Mouse (Mus musculus) forebrain, embryonic 12.5 days (tissue): Measurements from ENCODE around the gene Ipcef1. TPM values are rescaled to one million over a fixed set of nuclear protein-coding genes. Genes with fewer than 3 reads are reported as not detected.
"Not testable (repeated sequence)": the region's sequence is repeated elsewhere in the genome, so short reads cannot be mapped to it uniquely, and the experiment has no call there.

Experiments
- ATAC-seq: fragments of 200-750 bp; cut with Nextera tagmentation; 2 replicates; pipeline ENCODE4 v1.8.0; 2017; ENCODE audit warnings: moderate TSS enrichment; ENCODE audit not compliant: low FRiP score
- H3K27ac ChIP-seq: fragments of 300-500 bp; sonication (generic); 2 replicates; pipeline ENCODE4 v1.5.1; 2016; ENCODE audit warnings: mild to moderate bottlenecking
- H3K27me3 ChIP-seq: fragments of 300-500 bp; sonication (generic); 2 replicates; pipeline ENCODE4 v1.6.1; 2016; ENCODE audit warnings: mild to moderate bottlenecking
- H3K36me3 ChIP-seq: fragments of 300-500 bp; sonication (generic); replicated peaks from 2 replicates; pipeline ENCODE4 v1.6.1; 2016; ENCODE audit warnings: mild to moderate bottlenecking
- H3K4me1 ChIP-seq: fragments of 300-500 bp; sonication (generic); 2 replicates; pipeline ENCODE4 v1.6.1; 2016
- H3K4me2 ChIP-seq: fragments of 300-500 bp; sonication (generic); 2 replicates; pipeline ENCODE4 v1.6.1; 2016; ENCODE audit warnings: mild to moderate bottlenecking, moderate library complexity
- H3K4me3 ChIP-seq: fragments of 300-500 bp; sonication (generic); replicated peaks from 2 replicates; pipeline ENCODE4 v1.5.1; 2016; ENCODE audit warnings: mild to moderate bottlenecking
- H3K9ac ChIP-seq: fragments of 300-500 bp; sonication (generic); 2 replicates; pipeline ENCODE4 v1.6.1; 2016; ENCODE audit warnings: mild to moderate bottlenecking
- H3K9me3 ChIP-seq: fragments of 300-500 bp; sonication (generic); 2 replicates; pipeline ENCODE4 v1.6.1; 2016
- WGBS: fragments of 180-500 bp; shearing (Covaris S2); methylation state at CpG from one replicate; pipeline ENCODE4 v1.1.7; 2016; 5-methylcytosine and 5-hydroxymethylcytosine counted together
- polyA plus RNA-seq: library from polyadenylated mRNA; unstranded; fragments of >200 nt; fragmentation: Nextera tagmentation; extraction: Ambion mirVana; gene quantifications from 2 replicates; pipeline ENCODE4 v1.2.1, GENCODE M21; 2016

Gene Ipcef1
- polyA plus RNA-seq, 1 experiment from 2014 or later = 1.3 TPM

- Histone ChIP-seq H3K4me2 (no peak overlapping the region), H3K4me1 (no peaks in the 10 kb centered on the region), H3K36me3 (no peaks in the 10 kb centered on the region), H3K27ac (no peak overlapping the region), H3K27me3 (no peaks in the 10 kb centered on the region), H3K9ac (no peak overlapping the region), H3K4me3 (no peak overlapping the region), H3K9me3 (no peaks in the 10 kb centered on the region)
- 84% methylated on average over 3 of the region's 3 CpGs for WGBS
- no peak for ATAC-seq
These were observed 155.5 kb downstream of the Ipcef1 start for GRCm38 (mm10) chr10:6896659-6897303.

GRCm38 (mm10) chr10:6895796-6896195, 156.5 kb downstream of the Ipcef1 start:
- ATAC-seq = no peak
- no peaks in the 10 kb centered on the region for H3K4me1 ChIP-seq
- no peaks in the 10 kb centered on the region for H3K9me3 ChIP-seq
- no peak overlapping the region for H3K27ac ChIP-seq
- no peak overlapping the region for H3K4me2 ChIP-seq
- H3K9ac ChIP-seq = no peak overlapping the region
- no peaks in the 10 kb centered on the region for H3K36me3 ChIP-seq
- no peaks in the 10 kb centered on the region for H3K27me3 ChIP-seq
- H3K4me3 ChIP-seq = no peak overlapping the region
- 81% methylated on average over 3 of the region's 3 CpGs for WGBS

- ATAC-seq = no peak
- Histone ChIP-seq H3K27me3 (no peaks in the 10 kb centered on the region), H3K9ac (no peak overlapping the region), H3K4me1 (no peaks in the 10 kb centered on the region), H3K27ac (no peak overlapping the region), H3K4me3 (no peak overlapping the region), H3K9me3 (no peaks in the 10 kb centered on the region), H3K4me2 (no peak overlapping the region), H3K36me3 (no peaks in the 10 kb centered on the region)
- WGBS = 84% methylated on average over 5 of the region's 5 CpGs
These were observed 161.8 kb downstream of the Ipcef1 start for GRCm38 (mm10) chr10:6890348-6891009.

- no peaks in the 10 kb centered on the region for H3K9me3 ChIP-seq
- H3K9ac ChIP-seq = no peak overlapping the region
- no peak for ATAC-seq
- H3K4me1 ChIP-seq = no peaks in the 10 kb centered on the region
- 67% methylated on average over 5 of the region's 5 CpGs for WGBS
- H3K27me3 ChIP-seq = no peaks in the 10 kb centered on the region
- no peaks in the 10 kb centered on the region for H3K36me3 ChIP-seq
- no peak overlapping the region for H3K27ac ChIP-seq
- no peak overlapping the region for H3K4me2 ChIP-seq
- no peak overlapping the region for H3K4me3 ChIP-seq
These were observed 162.5 kb downstream of the Ipcef1 start for GRCm38 (mm10) chr10:6889640-6890245.

GRCm38 (mm10) chr10:6885460-6885859, 166.8 kb downstream of the Ipcef1 start:
- no peak overlapping the region for H3K4me2 ChIP-seq
- H3K36me3 ChIP-seq = no peaks in the 10 kb centered on the region
- H3K4me1 ChIP-seq = no peaks in the 10 kb centered on the region
- H3K9ac ChIP-seq = no peak overlapping the region
- H3K27me3 ChIP-seq = no peaks in the 10 kb centered on the region
- no peak overlapping the region for H3K4me3 ChIP-seq
- H3K27ac ChIP-seq = no peak overlapping the region
- 0% methylated on average over 1 of the region's 1 CpGs for WGBS
- no peak for ATAC-seq
- H3K9me3 ChIP-seq = no peaks in the 10 kb centered on the region

- H3K9me3 ChIP-seq, H3K4me3 ChIP-seq, H3K36me3 ChIP-seq, H3K27me3 ChIP-seq, H3K4me1 ChIP-seq, H3K27ac ChIP-seq, H3K4me2 ChIP-seq, H3K9ac ChIP-seq, ATAC-seq: not testable (repeated sequence)
- WGBS = 73% methylated on average over 1 of the region's 1 CpGs
These were observed 170.2 kb downstream of the Ipcef1 start for GRCm38 (mm10) chr10:6882041-6882440.

GRCm38 (mm10) chr10:6878276-6878881, 173.9 kb downstream of the Ipcef1 start:
- H3K9me3 ChIP-seq = no peaks in the 10 kb centered on the region
- H3K27me3 ChIP-seq = no peaks in the 10 kb centered on the region
- no peaks in the 10 kb centered on the region for H3K36me3 ChIP-seq
- no peaks in the 10 kb centered on the region for H3K4me1 ChIP-seq
- no peak for ATAC-seq
- no peak overlapping the region for H3K4me2 ChIP-seq
- no peak overlapping the region for H3K9ac ChIP-seq
- no peak overlapping the region for H3K27ac ChIP-seq
- WGBS = 89% methylated on average over 2 of the region's 2 CpGs
- H3K4me3 ChIP-seq = no peak overlapping the region

- Histone ChIP-seq H3K27ac (no peak overlapping the region), H3K36me3 (no peaks in the 10 kb centered on the region), H3K27me3 (no peaks in the 10 kb centered on the region), H3K9me3 (no peaks in the 10 kb centered on the region), H3K9ac (no peak overlapping the region), H3K4me2 (no peak overlapping the region), H3K4me1 (no peaks in the 10 kb centered on the region), H3K4me3 (no peak overlapping the region)
- 80% methylated on average over 1 of the region's 1 CpGs for WGBS
- ATAC-seq = no peak
These were observed 178.4 kb downstream of the Ipcef1 start for GRCm38 (mm10) chr10:6873917-6874316.

GRCm38 (mm10) chr10:6871418-6872072, 180.7 kb downstream of the Ipcef1 start:
- Histone ChIP-seq H3K36me3 (no peaks in the 10 kb centered on the region), H3K27me3 (no peaks in the 10 kb centered on the region), H3K9me3 (no peaks in the 10 kb centered on the region), H3K9ac (no peak overlapping the region), H3K4me2 (no peak overlapping the region), H3K27ac (no peak overlapping the region), H3K4me1 (no peaks in the 10 kb centered on the region), H3K4me3 (no peak overlapping the region)
- 76% methylated on average over 7 of the region's 7 CpGs for WGBS
- no peak for ATAC-seq

- Histone ChIP-seq H3K9me3 (no peaks in the 10 kb centered on the region), H3K9ac (no peak overlapping the region), H3K36me3 (no peaks in the 10 kb centered on the region), H3K4me3 (no peak overlapping the region), H3K27me3 (no peaks in the 10 kb centered on the region), H3K4me2 (no peak overlapping the region), H3K27ac (no peak overlapping the region), H3K4me1 (no peaks in the 10 kb centered on the region)
- WGBS = 57% methylated on average over 3 of the region's 3 CpGs
- ATAC-seq = 0 out of 2 replicates have a peak, but pooled peaks have one; percentile 46
These were observed 196.5 kb downstream of the Ipcef1 start for GRCm38 (mm10) chr10:6855812-6856211.

GRCm38 (mm10) chr10:6848834-6849233, 203.4 kb downstream of the Ipcef1 start:
- 0 out of 2 replicates have a peak, but pooled peaks cover 7% of the 10 kb centered on the region for H3K4me1 ChIP-seq
- no peak overlapping the region for H3K4me2 ChIP-seq
- WGBS = 38% methylated on average over 2 of the region's 2 CpGs
- H3K36me3 ChIP-seq = no peaks in the 10 kb centered on the region
- no peak overlapping the region for H3K4me3 ChIP-seq
- ATAC-seq = no peak
- H3K27ac ChIP-seq = no peak overlapping the region
- H3K9ac ChIP-seq = no peak overlapping the region
- no peaks in the 10 kb centered on the region for H3K9me3 ChIP-seq
- H3K27me3 ChIP-seq = no peaks in the 10 kb centered on the region

- 0 out of 2 replicates have a peak, but pooled peaks cover 7% of the 10 kb centered on the region for H3K4me1 ChIP-seq
- H3K4me3 ChIP-seq = no peak overlapping the region
- no peak overlapping the region for H3K9ac ChIP-seq
- no peaks in the 10 kb centered on the region for H3K27me3 ChIP-seq
- no peaks in the 10 kb centered on the region for H3K9me3 ChIP-seq
- H3K4me2 ChIP-seq = no peak overlapping the region
- no peak overlapping the region for H3K27ac ChIP-seq
- 59% methylated on average over 7 of the region's 7 CpGs for WGBS
- peak; percentile 11; the same call in 1 of the 2 replicates for ATAC-seq
- no peaks in the 10 kb centered on the region for H3K36me3 ChIP-seq
These were observed 204.0 kb downstream of the Ipcef1 start for GRCm38 (mm10) chr10:6848162-6848754.
